Mouse (Mus musculus) midbrain, embryonic 16.5 days (tissue): ENCODE measurements around the gene Cped1. TPM values are rescaled to one million over a fixed set of nuclear protein-coding genes. Genes with fewer than 3 reads are reported as not detected.

Source experiments
- ATAC-seq: fragments of 200-750 bp; cut with Nextera tagmentation; 2 replicates; pipeline ENCODE4 v1.8.0; 2017; ENCODE audit warnings: moderate TSS enrichment
- H3K27ac ChIP-seq: fragments of 300-500 bp; sonication (generic); 2 replicates; pipeline ENCODE4 v1.5.1; 2014; ENCODE audit warnings: mild to moderate bottlenecking, low read length, mixed read lengths
- H3K27me3 ChIP-seq: fragments of 300-500 bp; sonication (generic); 2 replicates; pipeline ENCODE4 v1.6.1; 2014; ENCODE audit warnings: low read depth, low read length, mixed read lengths; ENCODE audit not compliant: control insufficient read depth, insufficient read depth
- H3K36me3 ChIP-seq: fragments of 300-500 bp; sonication (generic); 2 replicates; pipeline ENCODE4 v1.6.1; 2014; ENCODE audit warnings: mild to moderate bottlenecking, low read length, moderate library complexity, mixed read lengths; ENCODE audit not compliant: control insufficient read depth, insufficient read depth
- H3K4me1 ChIP-seq: fragments of 300-500 bp; sonication (generic); 2 replicates; pipeline ENCODE4 v1.6.1; 2014; ENCODE audit warnings: mild to moderate bottlenecking, low read length, mixed read lengths; ENCODE audit not compliant: control insufficient read depth, insufficient read depth
- H3K4me2 ChIP-seq: fragments of 300-500 bp; sonication (generic); 2 replicates; pipeline ENCODE4 v1.6.1; 2014; ENCODE audit warnings: mild to moderate bottlenecking, low read length, mixed read lengths
- H3K4me3 ChIP-seq: fragments of 300-500 bp; sonication (generic); 2 replicates; pipeline ENCODE4 v1.5.1; 2014; ENCODE audit warnings: low read depth, mild to moderate bottlenecking, low read length, moderate library complexity, mixed read lengths
- H3K9ac ChIP-seq: fragments of 300-500 bp; sonication (generic); 2 replicates; pipeline ENCODE4 v1.6.1; 2014; ENCODE audit warnings: low read depth, low read length, mixed read lengths
- H3K9me3 ChIP-seq: fragments of 300-500 bp; sonication (generic); replicated peaks from 2 replicates; pipeline ENCODE4 v1.6.1; 2014; ENCODE audit warnings: mild to moderate bottlenecking, low read length, mixed read lengths; ENCODE audit not compliant: control insufficient read depth, poor library complexity, severe bottlenecking
- WGBS: fragments of 180-500 bp; shearing (Covaris S2); extraction: QIAGEN DNeasy Blood & Tissue Kit; methylation state at CpG from one replicate; pipeline ENCODE4 v1.1.7; 2014; 5-methylcytosine and 5-hydroxymethylcytosine counted together
- polyA plus RNA-seq: library from polyadenylated mRNA; unstranded; fragments of >200 nt; fragmentation: Nextera tagmentation; extraction: Ambion mirVana; gene quantifications from 2 replicates; pipeline ENCODE4 v1.2.1, GENCODE M21; 2015

The Cped1 gene
- polyA plus RNA-seq, 1 experiment from 2014 or later = 2.1 TPM

- 92% methylated on average over 14 of the region's 14 CpGs for WGBS
- H3K4me2 ChIP-seq = no peak overlapping the region
These were observed 230.7 kb downstream of the Cped1 start for GRCm38 (mm10) chr6:22216276-22216973.

GRCm38 (mm10) chr6:22221134-22221533 lies 235.4 kb downstream of the Cped1 start:
- no peak overlapping the region for H3K27ac ChIP-seq
- 94% methylated on average over 8 of the region's 8 CpGs for WGBS
- no peak for ATAC-seq
- H3K4me1 ChIP-seq = no peaks in the 10 kb centered on the region
- H3K9ac ChIP-seq = no peak overlapping the region
- H3K4me2 ChIP-seq = no peak overlapping the region
- no peak overlapping the region for H3K4me3 ChIP-seq
- H3K36me3 ChIP-seq = no peaks in the 10 kb centered on the region
- no peaks in the 10 kb centered on the region for H3K9me3 ChIP-seq
- H3K27me3 ChIP-seq = no peaks in the 10 kb centered on the region

More at GRCm38 (mm10) chr6:22216276-22216973, 230.7 kb downstream of the Cped1 start:
- Histone ChIP-seq H3K9ac (no peak overlapping the region), H3K4me1 (no peaks in the 10 kb centered on the region), H3K9me3 (no peaks in the 10 kb centered on the region), H3K27me3 (no peaks in the 10 kb centered on the region), H3K27ac (no peak overlapping the region), H3K4me3 (no peak overlapping the region), H3K36me3 (no peaks in the 10 kb centered on the region)
- no peak for ATAC-seq

GRCm38 (mm10) chr6:22222087-22222486 lies 236.4 kb downstream of the Cped1 start:
- H3K27ac ChIP-seq = no peak overlapping the region
- no peak overlapping the region for H3K4me3 ChIP-seq
- no peaks in the 10 kb centered on the region for H3K36me3 ChIP-seq
- 88% methylated on average over 4 of the region's 4 CpGs for WGBS
- no peaks in the 10 kb centered on the region for H3K27me3 ChIP-seq
- H3K4me2 ChIP-seq = no peak overlapping the region
- H3K4me1 ChIP-seq = no peaks in the 10 kb centered on the region
- H3K9ac ChIP-seq = no peak overlapping the region
- ATAC-seq = no peak
- H3K9me3 ChIP-seq = no peaks in the 10 kb centered on the region

- H3K36me3 ChIP-seq = no peaks in the 10 kb centered on the region
- no peaks in the 10 kb centered on the region for H3K9me3 ChIP-seq
- no peaks in the 10 kb centered on the region for H3K4me1 ChIP-seq
- H3K4me2 ChIP-seq = no peak overlapping the region
- no peak overlapping the region for H3K9ac ChIP-seq
- H3K27me3 ChIP-seq = no peaks in the 10 kb centered on the region
- no peak overlapping the region for H3K4me3 ChIP-seq
- no peak for ATAC-seq
- no peak overlapping the region for H3K27ac ChIP-seq
- whole genome bisulfite sequencing = 94% methylated on average over 8 of the region's 8 CpGs
These were observed 237.2 kb downstream of the Cped1 start for GRCm38 (mm10) chr6:22222947-22223346.

GRCm38 (mm10) chr6:22224351-22224750 lies 238.6 kb downstream of the Cped1 start:
- no peak for ATAC-seq
- Histone ChIP-seq H3K27me3 (no peaks in the 10 kb centered on the region), H3K4me1 (no peaks in the 10 kb centered on the region), H3K9ac (no peak overlapping the region), H3K4me2 (no peak overlapping the region), H3K27ac (no peak overlapping the region), H3K9me3 (no peaks in the 10 kb centered on the region), H3K4me3 (no peak overlapping the region), H3K36me3 (no peaks in the 10 kb centered on the region)
- 90% methylated on average over 4 of the region's 4 CpGs for WGBS

GRCm38 (mm10) chr6:22231244-22231643 lies 245.5 kb downstream of the Cped1 start:
- no peaks in the 10 kb centered on the region for H3K27me3 ChIP-seq
- ATAC-seq = no peak
- 89% methylated on average over 3 of the region's 3 CpGs for WGBS

GRCm38 (mm10) chr6:22233517-22233916 lies 247.8 kb downstream of the Cped1 start:
- no peaks in the 10 kb centered on the region for H3K9me3 ChIP-seq
- H3K27me3 ChIP-seq = no peaks in the 10 kb centered on the region
- WGBS = 77% methylated on average over 6 of the region's 6 CpGs
- no peaks in the 10 kb centered on the region for H3K4me1 ChIP-seq
- no peak overlapping the region for H3K9ac ChIP-seq
- H3K36me3 ChIP-seq = no peaks in the 10 kb centered on the region
- ATAC-seq = no peak
- H3K4me2 ChIP-seq = no peak overlapping the region
- no peak overlapping the region for H3K4me3 ChIP-seq
- H3K27ac ChIP-seq = no peak overlapping the region

More at GRCm38 (mm10) chr6:22231244-22231643, 245.5 kb downstream of the Cped1 start:
- Histone ChIP-seq H3K4me1 (no peaks in the 10 kb centered on the region), H3K9ac (no peak overlapping the region), H3K9me3 (no peaks in the 10 kb centered on the region), H3K27ac (no peak overlapping the region), H3K36me3 (no peaks in the 10 kb centered on the region), H3K4me3 (no peak overlapping the region), H3K4me2 (no peak overlapping the region)

GRCm38 (mm10) chr6:22235133-22235532 lies 249.4 kb downstream of the Cped1 start:
- 86% methylated on average over 6 of the region's 6 CpGs for WGBS
- no peak overlapping the region for H3K27ac ChIP-seq
- no peaks in the 10 kb centered on the region for H3K36me3 ChIP-seq
- H3K4me1 ChIP-seq = no peaks in the 10 kb centered on the region
- ATAC-seq = no peak
- H3K4me2 ChIP-seq = no peak overlapping the region
- H3K4me3 ChIP-seq = no peak overlapping the region
- H3K9ac ChIP-seq = no peak overlapping the region
- H3K9me3 ChIP-seq = no peaks in the 10 kb centered on the region
- no peaks in the 10 kb centered on the region for H3K27me3 ChIP-seq

GRCm38 (mm10) chr6:22243321-22243720 lies 257.6 kb downstream of the Cped1 start:
- H3K9me3 ChIP-seq = no peaks in the 10 kb centered on the region
- no peak overlapping the region for H3K4me3 ChIP-seq
- 64% methylated on average over 8 of the region's 8 CpGs for WGBS
- H3K27me3 ChIP-seq = no peaks in the 10 kb centered on the region
- no peak overlapping the region for H3K27ac ChIP-seq
- ATAC-seq = no peak
- H3K4me2 ChIP-seq = no peak overlapping the region
- H3K9ac ChIP-seq = no peak overlapping the region
- H3K36me3 ChIP-seq = no peaks in the 10 kb centered on the region
- no peaks in the 10 kb centered on the region for H3K4me1 ChIP-seq
